Mouse (Mus musculus) liver, embryonic 14.5 days (tissue): ENCODE measurements around the gene Cyp4f18.

Experiments
- CTCF ChIP-seq: IDR thresholded peaks from 2 replicates; pipeline ENCODE4 v1.5.1; 2016; ENCODE audit warnings: antibody characterized with exemption, low read depth, control low read depth
- EP300 ChIP-seq: IDR thresholded peaks from 2 replicates; pipeline ENCODE4 v1.6.1; 2016; ENCODE audit warnings: antibody characterized with exemption, low read depth

DNA sequence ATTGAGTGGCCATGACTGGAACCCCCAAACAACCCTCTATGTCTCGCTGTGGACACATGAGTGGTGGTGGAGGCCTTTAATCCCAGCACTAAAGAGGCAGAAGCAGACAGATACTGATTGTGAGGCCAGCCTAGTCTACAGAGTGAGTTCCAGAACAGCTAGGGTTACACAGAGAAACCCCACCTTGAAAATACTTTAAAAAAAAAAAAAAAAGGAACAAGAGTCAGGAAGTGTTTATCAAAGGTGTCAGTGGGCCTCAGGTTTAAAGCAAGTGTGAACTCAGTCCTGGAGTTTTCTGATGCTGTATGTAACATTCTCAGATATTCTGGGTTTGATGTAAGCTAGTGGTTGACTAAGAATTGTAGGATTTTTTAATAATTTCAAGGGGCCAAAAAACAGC, 56.9 kb downstream of the Cyp4f18 start:
- TF ChIP-seq CTCF, result no peak
- TF ChIP-seq EP300, result no peak
